Mouse (Mus musculus): ENCODE results near the gene Aasdh.

The Aasdh gene

GRCm38 (mm10) chr5:76906155-76906499, 813 bp upstream of the Aasdh start:
- DNase-seq = no peak

- no peak for DNase-seq
These were observed 455 bp downstream of the Aasdh start for GRCm38 (mm10) chr5:76904713-76905404.

- no peak for DNase-seq
These were observed 3.2 kb downstream of the Aasdh start for GRCm38 (mm10) chr5:76902131-76902530.

- DNase-seq = no peak
These were observed 12.2 kb downstream of the Aasdh start for GRCm38 (mm10) chr5:76893084-76893483.

GRCm38 (mm10) chr5:76892608-76893007, 12.7 kb downstream of the Aasdh start:
- DNase-seq = no peak

- no peak for DNase-seq
These were observed 18.3 kb downstream of the Aasdh start for GRCm38 (mm10) chr5:76887011-76887410.

GRCm38 (mm10) chr5:76884107-76884506, 21.2 kb downstream of the Aasdh start:
- no peak for DNase-seq

GRCm38 (mm10) chr5:76876106-76876758, 29.1 kb downstream of the Aasdh start:
- DNase-seq = no peak

GRCm38 (mm10) chr5:76869553-76869952, 35.8 kb downstream of the Aasdh start:
- no peak for DNase-seq

GRCm38 (mm10) chr5:76868693-76869286, 36.5 kb downstream of the Aasdh start:
- DNase-seq = peak; percentile 47

- DNase-seq = no peak
These were observed 38.5 kb downstream of the Aasdh start for GRCm38 (mm10) chr5:76866819-76867218.

- DNase-seq = no peak
These were observed 46.9 kb downstream of the Aasdh start for GRCm38 (mm10) chr5:76858444-76858843.

- no peak for DNase-seq
These were observed 48.0 kb downstream of the Aasdh start for GRCm38 (mm10) chr5:76857103-76858015.

GRCm38 (mm10) chr5:76855829-76856600, 49.3 kb downstream of the Aasdh start:
- no peak for DNase-seq

- peak; percentile 85 for DNase-seq
These were observed 51.8 kb downstream of the Aasdh start for GRCm38 (mm10) chr5:76853549-76853948.

- DNase-seq = no peak
These were observed 54.0 kb downstream of the Aasdh start for GRCm38 (mm10) chr5:76851316-76851715.

GRCm38 (mm10) chr5:76847106-76847505, 58.2 kb downstream of the Aasdh start:
- DNase-seq = no peak

- DNase-seq = no peak
These were observed 60.6 kb downstream of the Aasdh start for GRCm38 (mm10) chr5:76844618-76845186.

GRCm38 (mm10) chr5:76843851-76844419, 61.4 kb downstream of the Aasdh start:
- no peak for DNase-seq

- DNase-seq = peak; percentile 77
These were observed 61.9 kb downstream of the Aasdh start for GRCm38 (mm10) chr5:76843448-76843847.

GRCm38 (mm10) chr5:76841859-76842258, 63.5 kb downstream of the Aasdh start:
- no peak for DNase-seq

- no peak for DNase-seq
These were observed 65.5 kb downstream of the Aasdh start for GRCm38 (mm10) chr5:76839786-76840185.

Measured in lung, postnatal 14 days (tissue).